Mouse (Mus musculus) lung, adult 2 months (tissue): ENCODE data around the gene Prkag3.
A peak's percentile ranks its signal among the peaks of the same experiment; 100 is the strongest.

ENCODE experiments used
- CTCF ChIP-seq: fragments of 200-500 bp; IDR thresholded peaks from 2 replicates; pipeline ENCODE4 v1.5.1; 2011; ENCODE audit warnings: mild to moderate bottlenecking, low read length, control low read depth; ENCODE audit not compliant: insufficient read depth
- POLR2A ChIP-seq: fragments of 200-500 bp; IDR thresholded peaks from 2 replicates; pipeline ENCODE4 v1.6.1; 2011; ENCODE audit warnings: low read depth, mild to moderate bottlenecking, control low read depth, low read length, borderline replicate concordance; ENCODE audit errors: extremely low read depth

DNA sequence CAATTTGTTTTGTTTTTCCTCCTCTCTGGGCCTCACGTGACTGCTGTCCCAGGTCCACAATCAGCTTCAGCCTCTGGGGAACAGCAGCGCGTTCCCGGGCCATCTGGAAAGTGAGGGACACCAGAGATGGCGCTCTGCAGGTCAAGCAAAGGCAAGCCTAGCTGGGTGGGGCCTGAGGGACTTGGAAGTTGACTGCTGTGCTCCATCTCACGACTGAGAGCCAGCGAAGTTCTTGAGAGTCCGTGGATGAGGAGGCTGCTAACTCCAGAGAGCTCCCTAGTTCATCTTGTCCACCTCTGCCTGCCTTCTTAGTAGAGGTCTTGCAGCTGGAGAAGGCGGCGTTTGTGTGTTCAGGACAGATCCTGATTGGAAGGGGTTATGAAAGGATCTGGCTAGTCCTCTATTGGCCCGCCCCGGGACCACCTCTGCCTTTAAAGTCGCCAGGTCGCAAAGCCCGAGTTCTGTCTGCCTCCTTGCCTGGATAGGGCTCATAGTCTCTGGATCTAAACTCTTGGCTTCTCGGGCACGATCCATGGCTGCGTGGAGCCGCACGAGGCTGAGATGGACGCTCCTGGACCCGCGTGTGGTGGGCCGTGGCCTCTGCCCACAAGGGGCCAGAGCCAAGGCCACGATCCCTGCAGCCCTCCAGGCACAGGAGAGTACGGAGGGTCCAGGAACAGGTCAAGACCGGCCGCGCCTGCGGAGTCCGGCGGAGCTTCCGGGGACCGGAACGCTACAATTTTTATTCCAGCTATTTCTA is 35.7 kb downstream of the Prkag3 start, which contains the start of gene Cyp27a1:
- TF ChIP-seq CTCF (no peak), POLR2A (peak; percentile 76; the same call in 1 of the 2 replicates)
